Mouse (Mus musculus): Measurements from ENCODE around the gene Samd8. TPM values are rescaled to one million over a fixed set of nuclear protein-coding genes. Genes with fewer than 3 reads are reported as not detected.

The Samd8 gene
- polyA plus RNA-seq, 1 experiment, result 35.4 TPM

- WGBS, result 94% methylated on average over 7 of the region's 7 CpGs
- no peaks in the 10 kb centered on the region for H3K4me1 ChIP-seq (ENCODE audit: control insufficient read depth, insufficient read depth, low read length)
- no peak overlapping the region for H3K27ac ChIP-seq (ENCODE audit: insufficient read depth, low read length)
- no peak overlapping the region for H3K4me3 ChIP-seq (replicated peaks; ENCODE audit: insufficient read depth, low read depth, low read length)
- no peak for DNase-seq
- no peaks in the 10 kb centered on the region for H3K27me3 ChIP-seq (ENCODE audit: control insufficient read depth, insufficient read depth, low read length)
- TF ChIP-seq CTCF (IDR thresholded peaks at IDR 0.05; ENCODE audit: borderline replicate concordance, insufficient read depth, low read depth, low read length) (no peak), POLR2A (IDR thresholded peaks at IDR 0.05; ENCODE audit: borderline replicate concordance, insufficient read depth, low read length) (no peak)
Measured at GRCm38 (mm10) chr14:21740345-21740744, 10.0 kb upstream of the Samd8 start.

GRCm38 (mm10) chr14:21741314-21741713 lies 9.0 kb upstream of the Samd8 start:
- Histone ChIP-seq H3K27me3 (ENCODE audit: control insufficient read depth, insufficient read depth, low read length) (no peaks in the 10 kb centered on the region), H3K4me3 (replicated peaks; ENCODE audit: insufficient read depth, low read depth, low read length) (no peak overlapping the region), H3K4me1 (ENCODE audit: control insufficient read depth, insufficient read depth, low read length) (no peaks in the 10 kb centered on the region), H3K27ac (ENCODE audit: insufficient read depth, low read length) (no peak overlapping the region)
- no peak for TF ChIP-seq POLR2A (IDR thresholded peaks at IDR 0.05; ENCODE audit: borderline replicate concordance, insufficient read depth, low read length)
- TF ChIP-seq CTCF (IDR thresholded peaks at IDR 0.05; ENCODE audit: borderline replicate concordance, insufficient read depth, low read depth, low read length), result no peak
- 84% methylated on average over 3 of the region's 3 CpGs for WGBS
- DNase-seq, result no peak

GRCm38 (mm10) chr14:21741786-21742185 lies 8.5 kb upstream of the Samd8 start:
- no peak overlapping the region for H3K4me3 ChIP-seq (replicated peaks; ENCODE audit: insufficient read depth, low read depth, low read length)
- DNase-seq, result peak; percentile 66 to 84
- H3K27me3 ChIP-seq (ENCODE audit: control insufficient read depth, insufficient read depth, low read length), result no peaks in the 10 kb centered on the region
- no peaks in the 10 kb centered on the region for H3K4me1 ChIP-seq (ENCODE audit: control insufficient read depth, insufficient read depth, low read length)
- 14% methylated on average over 4 of the region's 4 CpGs for WGBS
- peak; percentile 97 for TF ChIP-seq CTCF (IDR thresholded peaks at IDR 0.05; ENCODE audit: borderline replicate concordance, insufficient read depth, low read depth, low read length)
- TF ChIP-seq POLR2A (IDR thresholded peaks at IDR 0.05; ENCODE audit: borderline replicate concordance, insufficient read depth, low read length), result no peak
- H3K27ac ChIP-seq (ENCODE audit: insufficient read depth, low read length), result no peak overlapping the region

- Histone ChIP-seq H3K4me1 (ENCODE audit: control insufficient read depth, insufficient read depth, low read length) (no peaks in the 10 kb centered on the region), H3K4me3 (replicated peaks; ENCODE audit: insufficient read depth, low read depth, low read length) (no peak overlapping the region), H3K27ac (ENCODE audit: insufficient read depth, low read length) (no peak overlapping the region), H3K27me3 (ENCODE audit: control insufficient read depth, insufficient read depth, low read length) (no peaks in the 10 kb centered on the region)
- WGBS, result 93% methylated on average over 4 of the region's 4 CpGs
- no peak for DNase-seq
- TF ChIP-seq CTCF (IDR thresholded peaks at IDR 0.05; ENCODE audit: borderline replicate concordance, insufficient read depth, low read depth, low read length) (no peak), POLR2A (IDR thresholded peaks at IDR 0.05; ENCODE audit: borderline replicate concordance, insufficient read depth, low read length) (no peak)
Measured at GRCm38 (mm10) chr14:21742441-21742840, 7.9 kb upstream of the Samd8 start.

DNA sequence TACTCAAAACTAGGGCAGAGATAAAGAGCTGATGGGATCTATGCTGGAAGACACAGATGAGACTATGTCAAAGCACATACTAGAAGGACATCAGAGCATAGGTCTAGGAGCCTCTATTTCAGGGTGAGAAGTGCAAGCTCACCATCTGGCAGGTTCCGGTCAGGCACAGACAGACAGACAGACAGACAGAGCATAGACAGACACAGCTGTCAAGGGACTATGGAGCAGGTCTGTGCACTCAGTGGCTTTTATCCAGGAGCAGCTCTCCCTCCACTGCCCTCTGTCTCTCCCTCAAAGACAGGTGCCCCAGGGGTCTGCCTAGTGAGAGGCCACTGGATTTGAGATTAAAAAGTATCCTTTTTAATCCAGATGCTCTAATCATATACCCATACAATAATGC lies 6.2 kb upstream of the Samd8 start:
- DNase-seq, result no peak
- Histone ChIP-seq H3K27ac (ENCODE audit: insufficient read depth, low read length) (no peak overlapping the region), H3K4me3 (replicated peaks; ENCODE audit: insufficient read depth, low read depth, low read length) (no peak overlapping the region), H3K27me3 (ENCODE audit: control insufficient read depth, insufficient read depth, low read length) (no peaks in the 10 kb centered on the region), H3K4me1 (ENCODE audit: control insufficient read depth, insufficient read depth, low read length) (no peaks in the 10 kb centered on the region)
- WGBS, result 69% methylated on average over 1 of the region's 1 CpGs
- TF ChIP-seq POLR2A (IDR thresholded peaks at IDR 0.05; ENCODE audit: borderline replicate concordance, insufficient read depth, low read length), result no peak
- no peak for TF ChIP-seq CTCF (IDR thresholded peaks at IDR 0.05; ENCODE audit: borderline replicate concordance, insufficient read depth, low read depth, low read length)

DNA sequence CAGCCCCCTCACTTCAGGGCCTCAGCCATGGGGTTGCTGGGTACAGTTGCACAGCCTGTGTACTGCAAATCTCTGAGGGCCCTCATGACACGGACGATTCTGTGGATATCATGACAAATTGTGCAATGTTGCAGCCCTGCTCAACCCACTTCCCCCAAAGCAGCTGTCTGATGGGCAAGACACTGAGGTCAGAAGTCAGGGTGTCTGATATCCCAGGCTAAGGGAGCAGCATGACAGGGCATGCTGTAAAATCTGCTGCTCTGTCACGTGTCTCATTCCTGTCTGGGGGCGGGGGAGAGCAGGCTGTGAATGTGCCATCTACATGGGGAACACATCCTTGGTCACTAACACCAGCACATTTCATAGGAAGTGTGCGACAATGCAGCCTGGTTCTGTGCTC lies 5.2 kb upstream of the Samd8 start:
- H3K4me1 ChIP-seq (ENCODE audit: control insufficient read depth, insufficient read depth, low read length), result peaks cover 2% of the 10 kb centered on the region; the same call in 1 of the 2 replicates
- no peak overlapping the region for H3K27ac ChIP-seq (ENCODE audit: insufficient read depth, low read length)
- H3K4me3 ChIP-seq (replicated peaks; ENCODE audit: insufficient read depth, low read depth, low read length), result no peak overlapping the region
- H3K27me3 ChIP-seq (ENCODE audit: control insufficient read depth, insufficient read depth, low read length), result no peaks in the 10 kb centered on the region
- no peak for DNase-seq
- WGBS, result 72% methylated on average over 5 of the region's 5 CpGs
- TF ChIP-seq CTCF (IDR thresholded peaks at IDR 0.05; ENCODE audit: borderline replicate concordance, insufficient read depth, low read depth, low read length), result no peak
- TF ChIP-seq POLR2A (IDR thresholded peaks at IDR 0.05; ENCODE audit: borderline replicate concordance, insufficient read depth, low read length), result no peak

DNA sequence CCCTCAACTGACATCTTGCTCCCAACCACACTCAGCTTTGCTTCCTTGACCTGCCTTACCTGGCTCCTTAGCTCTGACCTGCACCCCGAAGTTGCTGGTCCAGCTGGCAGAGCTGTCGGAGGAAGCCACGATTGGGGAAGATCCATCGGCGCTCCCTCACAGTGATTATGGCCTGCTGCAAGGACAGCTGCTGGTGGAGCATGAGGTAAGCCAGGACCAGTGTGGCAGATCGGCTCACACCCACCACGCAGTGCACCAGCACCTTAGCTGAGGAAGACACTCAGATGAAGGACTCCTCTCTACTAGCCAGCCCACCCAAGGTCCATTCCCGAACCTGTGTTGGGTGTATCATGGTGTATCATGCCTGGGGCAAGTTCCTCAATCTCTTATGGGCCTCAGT lies 4.1 kb upstream of the Samd8 start:
- Histone ChIP-seq H3K4me3 (replicated peaks; ENCODE audit: insufficient read depth, low read depth, low read length) (no peak overlapping the region), H3K27ac (ENCODE audit: insufficient read depth, low read length) (no peak overlapping the region), H3K27me3 (ENCODE audit: control insufficient read depth, insufficient read depth, low read length) (no peaks in the 10 kb centered on the region), H3K4me1 (ENCODE audit: control insufficient read depth, insufficient read depth, low read length) (peaks cover 2% of the 10 kb centered on the region; the same call in 1 of the 2 replicates)
- TF ChIP-seq CTCF (IDR thresholded peaks at IDR 0.05; ENCODE audit: borderline replicate concordance, insufficient read depth, low read depth, low read length) (no peak), POLR2A (IDR thresholded peaks at IDR 0.05; ENCODE audit: borderline replicate concordance, insufficient read depth, low read length) (no peak)
- WGBS, result 89% methylated on average over 8 of the region's 8 CpGs
- no peak for DNase-seq

GRCm38 (mm10) chr14:21746846-21747245 lies 3.5 kb upstream of the Samd8 start:
- no peak for DNase-seq
- 70% methylated on average over 2 of the region's 2 CpGs for WGBS

More at GRCm38 (mm10) chr14:21746846-21747245, 3.5 kb upstream of the Samd8 start:
- H3K4me1 ChIP-seq (ENCODE audit: control insufficient read depth, insufficient read depth, low read length), result peaks cover 2% of the 10 kb centered on the region; the same call in 1 of the 2 replicates
- no peak overlapping the region for H3K27ac ChIP-seq (ENCODE audit: insufficient read depth, low read length)
- TF ChIP-seq POLR2A (IDR thresholded peaks at IDR 0.05; ENCODE audit: borderline replicate concordance, insufficient read depth, low read length) (no peak), CTCF (IDR thresholded peaks at IDR 0.05; ENCODE audit: borderline replicate concordance, insufficient read depth, low read depth, low read length) (no peak)
- no peak overlapping the region for H3K4me3 ChIP-seq (replicated peaks; ENCODE audit: insufficient read depth, low read depth, low read length)
- H3K27me3 ChIP-seq (ENCODE audit: control insufficient read depth, insufficient read depth, low read length), result no peaks in the 10 kb centered on the region

Measured in cerebellum, adult 2 months (tissue).